Comparison of ENCODE assay signal across 7 mouse cellular contexts in the genomic region with DNA sequence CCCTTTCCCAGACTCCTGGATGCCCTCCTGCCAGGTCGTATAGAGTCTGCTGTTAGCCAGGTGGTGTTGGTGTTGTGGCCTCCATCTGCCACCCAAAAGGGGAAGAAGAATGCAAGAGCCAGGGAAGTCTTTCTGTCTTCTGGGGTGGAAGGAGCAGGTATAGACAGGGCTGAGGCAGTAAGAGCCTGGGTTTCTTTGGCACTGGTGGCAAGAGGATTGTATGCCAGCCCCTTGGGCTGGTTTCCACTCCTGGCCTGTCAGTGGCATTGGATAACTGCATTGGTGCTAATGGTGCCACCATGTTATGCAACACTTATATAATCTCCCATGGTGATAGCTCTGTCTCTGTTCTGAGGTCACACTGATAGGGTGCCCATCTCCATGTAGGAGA. TPM values are rescaled to one million over a fixed set of nuclear protein-coding genes. Genes with fewer than 3 reads are reported as not detected.
DNase-seq lines count a peak whose midpoint lies in the region; ATAC-seq and TF ChIP-seq lines count a peak whose summit lies in the region.

No protein-coding gene starts in this region.

- TF ChIP-seq POLR2A in thymus, adult 2 months (IDR thresholded peaks at IDR 0.05; ENCODE audit: control insufficient read depth, extremely low read depth, insufficient read depth, low read length, poor library complexity), result no peak

- H3K4me3 ChIP-seq in lung, postnatal 0 days (ENCODE audit: low read depth, low read length), result peak overlapping the region; percentile 70
- H3K4me3 ChIP-seq in heart, embryonic 14.5 days (ENCODE audit: control insufficient read depth in 1 of 2, insufficient read depth in 1 of 2, low read depth in 1 of 2, low read length in 2 of 2), result peak overlapping the region; percentile 81 to 89; a peak in 3 of 4 replicates
- peak overlapping the region; percentile 77; the same call in 1 of the 2 replicates for H3K4me3 ChIP-seq in neural tube, embryonic 14.5 days (ENCODE audit: low read depth, low read length)
- H3K4me3 ChIP-seq in thymus, adult 2 months (ENCODE audit: control insufficient read depth, insufficient read depth, low read length), result no peak overlapping the region

- no peaks in the 10 kb centered on the region for H3K9me3 ChIP-seq in lung, postnatal 0 days (ENCODE audit: low read length)
- H3K9me3 ChIP-seq in heart, embryonic 14.5 days (ENCODE audit: control insufficient read depth, low read length), result no peaks in the 10 kb centered on the region
- H3K9me3 ChIP-seq in neural tube, embryonic 14.5 days (ENCODE audit: control insufficient read depth, low read length), result no peaks in the 10 kb centered on the region

- intact Hi-C loops in left cerebral cortex, postnatal 14 days (cut with DNase I), result loop anchor here (2.0 kb wide), 1 partner anchor 41 kb away; no protein-coding TSS in a partner anchor

- no peak for ATAC-seq in lung, postnatal 0 days
- no peak for ATAC-seq in heart, embryonic 14.5 days (ENCODE audit: insufficient number of reproducible peaks, insufficient read depth, low FRiP score, low read depth)
- ATAC-seq in neural tube, embryonic 14.5 days (ENCODE audit: low read depth), result peak; percentile 12; the same call in 1 of the 2 replicates

- no peaks in the 10 kb centered on the region for H3K27me3 ChIP-seq in lung, postnatal 0 days (replicated peaks; ENCODE audit: insufficient read depth, low read length)
- H3K27me3 ChIP-seq in heart, embryonic 14.5 days (ENCODE audit: control insufficient read depth, insufficient read depth, low read length), result no peaks in the 10 kb centered on the region
- H3K27me3 ChIP-seq in neural tube, embryonic 14.5 days (ENCODE audit: control insufficient read depth, insufficient read depth, low read length), result no peaks in the 10 kb centered on the region; the same call in 1 of the 2 replicates
- H3K27me3 ChIP-seq in thymus, adult 2 months (ENCODE audit: control insufficient read depth, insufficient read depth, low read length), result no peaks in the 10 kb centered on the region

- no peak overlapping the region for H3K27ac ChIP-seq in lung, postnatal 0 days (ENCODE audit: low read length)
- no peak overlapping the region for H3K27ac ChIP-seq in heart, embryonic 14.5 days (replicated peaks in 1 of 2; ENCODE audit: control insufficient read depth in 1 of 2, insufficient read depth in 1 of 2, low read depth in 2 of 2, low read length in 2 of 2)
- H3K27ac ChIP-seq in neural tube, embryonic 14.5 days (ENCODE audit: low read depth, low read length), result no peak overlapping the region
- no peak overlapping the region for H3K27ac ChIP-seq in thymus, adult 2 months (ENCODE audit: control insufficient read depth, insufficient read depth, low read length)

- no peak for DNase-seq in lung, postnatal 0 days (ENCODE audit: low spot score)
- DNase-seq in lung, postnatal 4 days, result no peak
- peak; percentile 89 for DNase-seq in cerebellum, adult 9-10 months
- peak; percentile 17 to 54 for DNase-seq in left cerebral cortex, postnatal 14 days (ENCODE audit: low spot score in 2 of 2)
- DNase-seq in thymus, adult 2 months, result no peak

- H3K4me1 ChIP-seq in lung, postnatal 0 days (ENCODE audit: insufficient read depth, low read depth, low read length), result no peaks in the 10 kb centered on the region; the same call in 1 of the 2 replicates
- peaks cover 0 to 11% of the 10 kb centered on the region in 2 experiments; a peak in 3 of 4 replicates for H3K4me1 ChIP-seq in heart, embryonic 14.5 days (ENCODE audit: control insufficient read depth in 2 of 2, insufficient read depth in 2 of 2, low read length in 2 of 2)
- peaks cover 15% of the 10 kb centered on the region for H3K4me1 ChIP-seq in neural tube, embryonic 14.5 days (ENCODE audit: control insufficient read depth, insufficient read depth, low read length)
- H3K4me1 ChIP-seq in thymus, adult 2 months (replicated peaks; ENCODE audit: control insufficient read depth, insufficient read depth, low read length), result no peaks in the 10 kb centered on the region; the same call in 1 of the 2 replicates

- H3K36me3 ChIP-seq in lung, postnatal 0 days (ENCODE audit: insufficient read depth, low read length), result no peaks in the 10 kb centered on the region
- H3K36me3 ChIP-seq in heart, embryonic 14.5 days (ENCODE audit: control insufficient read depth, insufficient read depth, low read length), result no peaks in the 10 kb centered on the region
- H3K36me3 ChIP-seq in neural tube, embryonic 14.5 days (ENCODE audit: control insufficient read depth, insufficient read depth, low read length), result no peaks in the 10 kb centered on the region
- H3K36me3 ChIP-seq in thymus, adult 2 months (ENCODE audit: control insufficient read depth, insufficient read depth, low read length), result no peaks in the 10 kb centered on the region

- WGBS in lung, postnatal 0 days, result 0% methylated on average over 1 of the region's 1 CpGs
- WGBS in heart, embryonic 14.5 days, result 13% methylated on average over 1 of the region's 1 CpGs
- 28% methylated on average over 1 of the region's 1 CpGs for WGBS in neural tube, embryonic 14.5 days
- WGBS in thymus, adult 2 months, result 7% methylated on average over 1 of the region's 1 CpGs

- no peak for TF ChIP-seq EP300 in lung, postnatal 0 days (IDR thresholded peaks at IDR 0.05)

- TF ChIP-seq CTCF in lung, postnatal 0 days (IDR thresholded peaks at IDR 0.05), result no peak
- TF ChIP-seq CTCF in thymus, adult 2 months (IDR thresholded peaks at IDR 0.05; ENCODE audit: borderline replicate concordance, control insufficient read depth, extremely low read depth, insufficient read depth, low read length, poor library complexity), result no peak

- no peak overlapping the region for H3K9ac ChIP-seq in lung, postnatal 0 days (replicated peaks; ENCODE audit: low read depth)
- H3K9ac ChIP-seq in heart, embryonic 14.5 days (ENCODE audit: low read length), result peak overlapping the region; percentile 87
- H3K9ac ChIP-seq in neural tube, embryonic 14.5 days (replicated peaks; ENCODE audit: low read depth, low read length), result no peak overlapping the region

- H3K4me2 ChIP-seq in lung, postnatal 0 days (replicated peaks; ENCODE audit: low read depth, low read length), result peak overlapping the region; percentile 91
- peak overlapping the region; percentile 98 for H3K4me2 ChIP-seq in heart, embryonic 14.5 days (ENCODE audit: low read length)
- peak overlapping the region; percentile 92 for H3K4me2 ChIP-seq in neural tube, embryonic 14.5 days (ENCODE audit: low read depth, low read length)

RNA-seq across cellular contexts. Expression of gene Cd34, which starts 38.7 kb away (rescaled TPM):
- polyA plus RNA-seq in lung, postnatal 0 days (2015; fragmentation: Nextera tagmentation; extraction: Ambion mirVana), result 189 and 199 TPM in 2 replicates
- 103 and 106 TPM in 2 replicates for polyA plus RNA-seq in heart, embryonic 14.5 days (2014; fragmentation: Nextera tagmentation; extraction: Ambion mirVana)
- 10 to 100 TPM; 49.2 to 55.2 TPM for total RNA-seq in left cerebral cortex, postnatal 14 days (2021)
- 19.5 and 34.2 TPM in 2 replicates for polyA plus RNA-seq in neural tube, embryonic 14.5 days (2014; fragmentation: Nextera tagmentation; extraction: Ambion mirVana)
- polyA plus RNA-seq in thymus, adult 2 months (2012; rRNA removed), result 14.2 and 20.1 TPM in 2 replicates

Comparison
In these comparisons a context has a peak if more than half of its experiments do, and no peak if none do; other contexts are left out.
1. DNase-seq: peak in cerebellum, adult 9-10 months (single experiment) and left cerebral cortex, postnatal 14 days (2 of 2); none in lung, postnatal 0 days (single experiment), lung, postnatal 4 days (0 of 2) and thymus, adult 2 months (single experiment).
2. Peak in every context shown above with its lines, with median percentiles within 50 percentile points of each other: H3K4me2 ChIP-seq.